Mouse (Mus musculus) midbrain, embryonic 14.5 days (tissue): ENCODE measurements at regions not wholly inside any gene's neighbourhood (a gene's known extent, or its start where the extent isn't known, plus 50 kb on each side); places are given as distances from the start of the nearest gene placed in this dataset.

Source experiments
- ATAC-seq: fragments of 200-750 bp; cut with Nextera tagmentation; 2 replicates; pipeline ENCODE4 v1.8.0; 2017; ENCODE audit warnings: moderate number of reproducible peaks, moderate library complexity; ENCODE audit not compliant: low FRiP score, low TSS enrichment
- DNase-seq: peaks from one replicate; pipeline ENCODE4 v3.0.0-alpha.2; 2015
- H3K27ac ChIP-seq: fragments of 300-500 bp; sonication (generic); replicated peaks from 2 replicates; pipeline ENCODE4 v1.5.1; 2014; ENCODE audit warnings: mild to moderate bottlenecking, low read depth, low read length, moderate library complexity
- H3K27me3 ChIP-seq: fragments of 300-500 bp; sonication (generic); 2 replicates; pipeline ENCODE4 v1.6.1; 2014; ENCODE audit warnings: low read length, control low read depth, mixed read lengths; ENCODE audit not compliant: control insufficient read depth, insufficient read depth
- H3K36me3 ChIP-seq: fragments of 300-500 bp; sonication (generic); 2 replicates; pipeline ENCODE4 v1.6.1; 2014; ENCODE audit warnings: low read length, control low read depth; ENCODE audit not compliant: control insufficient read depth, insufficient read depth
- H3K4me1 ChIP-seq: fragments of 300-500 bp; sonication (generic); 2 replicates; pipeline ENCODE4 v1.6.1; 2014; ENCODE audit warnings: mild to moderate bottlenecking, antibody characterized with exemption, low read length, control low read depth; ENCODE audit not compliant: control insufficient read depth, insufficient read depth
- H3K4me2 ChIP-seq: fragments of 300-500 bp; sonication (generic); 2 replicates; pipeline ENCODE4 v1.6.1; 2014; ENCODE audit warnings: mild to moderate bottlenecking, low read length, moderate library complexity
- H3K4me3 ChIP-seq: fragments of 300-500 bp; sonication (generic); replicated peaks from 2 replicates; pipeline ENCODE4 v1.5.1; 2014; ENCODE audit warnings: low read depth, low read length
- H3K9ac ChIP-seq: fragments of 300-500 bp; sonication (generic); replicated peaks from 2 replicates; pipeline ENCODE4 v1.6.1; 2014; ENCODE audit warnings: mild to moderate bottlenecking, low read length, moderate library complexity
- H3K9me3 ChIP-seq: fragments of 300-500 bp; sonication (generic); 2 replicates; pipeline ENCODE4 v1.6.1; 2016; ENCODE audit warnings: low read length, control low read depth, mixed read lengths; ENCODE audit not compliant: control insufficient read depth
- WGBS: fragments of 180-500 bp; shearing (Covaris S2); extraction: QIAGEN DNeasy Blood & Tissue Kit; methylation state at CpG from one replicate; pipeline ENCODE4 v1.1.7; 2014; 5-methylcytosine and 5-hydroxymethylcytosine counted together

DNA sequence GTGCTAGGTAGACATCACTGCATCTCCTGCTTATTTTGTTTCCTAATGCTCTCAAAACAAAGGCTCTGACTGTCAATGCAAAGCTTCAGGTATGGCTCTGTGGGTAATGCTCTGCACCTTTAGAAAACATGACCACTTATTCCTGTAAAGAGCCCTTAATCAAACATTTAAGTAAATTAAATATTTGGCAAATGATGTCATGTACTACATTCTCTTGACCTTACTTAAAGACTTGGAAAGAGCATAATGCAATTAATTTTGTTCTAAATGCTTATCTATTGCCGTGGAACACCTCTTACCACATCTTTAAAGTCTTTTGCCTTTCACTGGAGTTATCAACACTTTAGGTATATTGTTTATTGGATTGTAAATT, 70.1 kb upstream of the Palmd start:
- Histone ChIP-seq H3K36me3 (no peaks in the 10 kb centered on the region), H3K9me3 (no peaks in the 10 kb centered on the region), H3K4me1 (no peaks in the 10 kb centered on the region), H3K27me3 (no peaks in the 10 kb centered on the region), H3K4me3 (no peak overlapping the region), H3K9ac (no peak overlapping the region), H3K27ac (no peak overlapping the region), H3K4me2 (no peak overlapping the region)
- no peak for ATAC-seq
- WGBS, result 91% methylated on average over 1 of the region's 1 CpGs
- no peak for DNase-seq

DNA sequence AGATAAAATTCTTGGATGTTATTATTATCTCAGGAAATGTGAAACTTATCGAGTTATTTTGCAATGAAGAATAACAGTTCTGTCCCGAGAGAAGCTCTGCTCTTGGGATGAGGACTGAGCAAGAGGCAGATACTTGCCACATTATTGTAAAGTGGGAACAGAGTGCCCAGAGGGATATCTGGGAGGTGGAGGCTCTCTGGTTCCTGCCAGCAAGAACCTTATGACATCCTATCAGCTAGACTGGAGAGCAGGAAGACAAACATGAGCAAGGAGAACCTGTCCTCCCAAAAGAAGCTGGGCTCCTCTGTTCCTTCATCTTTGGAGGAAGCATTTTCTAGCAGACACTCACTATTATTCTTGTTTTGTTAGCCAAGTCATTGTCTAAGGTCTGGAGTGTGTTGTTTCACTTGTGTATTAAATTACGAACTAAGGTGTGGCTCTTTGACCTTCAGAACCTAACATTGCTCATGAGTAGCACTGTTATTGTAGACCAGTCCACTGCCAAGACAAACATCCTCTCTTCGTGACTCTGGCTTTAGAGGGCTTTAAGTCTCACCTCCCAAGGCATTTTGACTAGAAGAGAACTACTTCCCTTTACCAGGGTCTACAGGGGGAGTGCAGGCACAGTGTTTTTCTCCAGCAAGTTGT, 69.6 kb upstream of the Palmd start:
- Histone ChIP-seq H3K4me1 (no peaks in the 10 kb centered on the region), H3K27me3 (no peaks in the 10 kb centered on the region), H3K9me3 (no peaks in the 10 kb centered on the region), H3K4me2 (no peak overlapping the region), H3K36me3 (no peaks in the 10 kb centered on the region), H3K4me3 (no peak overlapping the region), H3K9ac (no peak overlapping the region), H3K27ac (no peak overlapping the region)
- DNase-seq, result no peak
- 85% methylated on average over 4 of the region's 4 CpGs for WGBS
- ATAC-seq, result no peak
